ENCODE assay signal across 24 mouse cellular contexts in genomic region chr5:36870916-36871315, GRCm38 (mm10). TPM values are rescaled to one million over a fixed set of nuclear protein-coding genes. Genes with fewer than 3 reads are reported as not detected.
DNase-seq lines count a peak whose midpoint lies in the region; ATAC-seq and TF ChIP-seq lines count a peak whose summit lies in the region.
"Had no signal": no experiment of that assay in that cellular context is flagged by ENCODE, and none has a peak within 500 bp of the region (broad histone marks: within the 10 kb centered on the region; RNA-seq: fewer than 3 reads in every experiment).

No protein-coding gene starts in this region.

- H3K4me1 ChIP-seq in hindbrain, postnatal 0 days (ENCODE audit: insufficient read depth, low read length) = 0 out of 2 replicates have a peak, but pooled peaks cover 2% of the 10 kb centered on the region
- peaks cover 23% of the 10 kb centered on the region for H3K4me1 ChIP-seq in hindbrain, embryonic 10.5 days (replicated peaks)
- H3K4me1 ChIP-seq in neural tube, embryonic 12.5 days = peaks cover 15% of the 10 kb centered on the region
- H3K4me1 ChIP-seq: liver, embryonic 13.5 days had no signal

- peaks cover 7% of the 10 kb centered on the region; the same call in 1 of the 2 replicates for H3K27me3 ChIP-seq in hindbrain, postnatal 0 days (ENCODE audit: insufficient read depth, low read length)
- peaks cover 99% of the 10 kb centered on the region for H3K27me3 ChIP-seq in hindbrain, embryonic 10.5 days (ENCODE audit: insufficient read depth, poor library complexity, severe bottlenecking)
- peaks cover 66% of the 10 kb centered on the region for H3K27me3 ChIP-seq in neural tube, embryonic 12.5 days (replicated peaks)

- H3K4me3 ChIP-seq in hindbrain, postnatal 0 days (ENCODE audit: low read length) = 0 out of 2 replicates have a peak overlapping the region, but pooled peaks have one; percentile 1
- no peak overlapping the region for H3K4me3 ChIP-seq in hindbrain, embryonic 10.5 days
- H3K4me3 ChIP-seq in neural tube, embryonic 12.5 days = no peak overlapping the region
- H3K4me3 ChIP-seq: embryonic facial prominence, embryonic 15.5 days; liver, embryonic 13.5 days had no signal

- no peaks in the 10 kb centered on the region for H3K36me3 ChIP-seq in hindbrain, postnatal 0 days (ENCODE audit: insufficient read depth, low read length)
- H3K36me3 ChIP-seq in hindbrain, embryonic 10.5 days = no peaks in the 10 kb centered on the region
- H3K36me3 ChIP-seq in neural tube, embryonic 12.5 days = no peaks in the 10 kb centered on the region
- H3K36me3 ChIP-seq: embryonic facial prominence, embryonic 15.5 days; forebrain, embryonic 15.5 days; heart, embryonic 10.5 days; liver, embryonic 13.5 days had no signal

- no peak overlapping the region for H3K27ac ChIP-seq in hindbrain, postnatal 0 days
- H3K27ac ChIP-seq in hindbrain, embryonic 10.5 days = no peak overlapping the region
- no peak overlapping the region for H3K27ac ChIP-seq in neural tube, embryonic 12.5 days
- H3K27ac ChIP-seq: embryonic facial prominence, embryonic 15.5 days; heart, embryonic 10.5 days; liver, embryonic 13.5 days had no signal

- H3K9ac ChIP-seq in hindbrain, postnatal 0 days (replicated peaks; ENCODE audit: low read length) = no peak overlapping the region; the same call in 1 of the 2 replicates
- no peak overlapping the region for H3K9ac ChIP-seq in neural tube, embryonic 12.5 days
- H3K9ac ChIP-seq: embryonic facial prominence, embryonic 15.5 days; liver, embryonic 13.5 days had no signal

- H3K4me2 ChIP-seq in hindbrain, postnatal 0 days (ENCODE audit: low read depth, low read length) = peak overlapping the region; percentile 64
- peak overlapping the region; percentile 69; the same call in 1 of the 2 replicates for H3K4me2 ChIP-seq in neural tube, embryonic 12.5 days (replicated peaks)
- H3K4me2 ChIP-seq: embryonic facial prominence, embryonic 15.5 days; liver, embryonic 13.5 days had no signal

- no peak for ATAC-seq in hindbrain, postnatal 0 days
- no peak for ATAC-seq in neural tube, embryonic 12.5 days (ENCODE audit: low FRiP score, low read depth)
- ATAC-seq: forebrain, embryonic 15.5 days; intestine, embryonic 16.5 days had no signal

- H3K9me3 ChIP-seq in hindbrain, postnatal 0 days (ENCODE audit: low read length) = no peaks in the 10 kb centered on the region
- H3K9me3 ChIP-seq in hindbrain, embryonic 10.5 days = peaks cover 6% of the 10 kb centered on the region; the same call in 1 of the 2 replicates
- no peaks in the 10 kb centered on the region for H3K9me3 ChIP-seq in neural tube, embryonic 12.5 days
- H3K9me3 ChIP-seq: embryonic facial prominence, embryonic 15.5 days; forebrain, embryonic 15.5 days; liver, embryonic 13.5 days had no signal

- peak; percentile 29 to 43 for DNase-seq in cerebellum, postnatal 10 days
- no peak for DNase-seq in cerebellum, adult 11 months
- DNase-seq in hindbrain, postnatal 0 days (ENCODE audit: low spot score) = no peak
- DNase-seq in hindbrain, embryonic 10.5 days (ENCODE audit: low spot score) = no peak
- no peak for DNase-seq in neural tube, embryonic 10.5 days (ENCODE audit: extremely low spot score, low spot score)
- no peak for DNase-seq in adrenal gland, adult 8-10 months
- DNase-seq: adrenal gland, postnatal 36 days; gastrocnemius, postnatal 10 days; kidney, adult 9 months; kidney, postnatal 14 days; layer of hippocampus, postnatal 36 days; liver, embryonic 13.5 days; lung, adult 2 months; lung, postnatal 14 days; thymus, postnatal 25 days had no signal

- WGBS in hindbrain, postnatal 0 days = 82% methylated on average over 6 of the region's 6 CpGs
- 83% methylated on average over 6 of the region's 6 CpGs for WGBS in hindbrain, embryonic 10.5 days
- 81% methylated on average over 6 of the region's 6 CpGs for WGBS in neural tube, embryonic 12.5 days

- TF ChIP-seq CTCF in hindbrain, postnatal 0 days (IDR thresholded peaks at IDR 0.05; ENCODE audit: low read depth) = no peak

RNA-seq across cellular contexts. Expression of gene Ppp2r2c, which starts 2.6 kb away (rescaled TPM):
- total RNA-seq in hindbrain, postnatal 0 days (2014; rRNA removed) = 255 and 263 TPM in 2 replicates
- 103 and 105 TPM in 2 replicates for polyA plus RNA-seq in hindbrain, postnatal 0 days (2015; fragmentation: Nextera tagmentation; extraction: Ambion mirVana)
- polyA plus RNA-seq in hindbrain, embryonic 10.5 days (2016; fragmentation: Nextera tagmentation; extraction: Ambion mirVana) = 1.1 and 1.6 TPM in 2 replicates
- polyA plus RNA-seq in neural tube, embryonic 12.5 days (2016; fragmentation: Nextera tagmentation; extraction: Ambion mirVana) = 27.1 and 27.8 TPM in 2 replicates
- 1 to 10 TPM; 5.3 to 9.0 (median 7.2) TPM for total RNA-seq in adrenal gland, adult 8-10 months (2022)
- total RNA-seq: granulocyte monocyte progenitor cell, adult 5-6 weeks; hematopoietic stem cell, adult 5-6 weeks; megakaryocyte, adult 5-6 weeks had no signal
- polyA plus RNA-seq: heart, postnatal 0 days had no signal

RNA-seq across cellular contexts. Expression of gene Man2b2, which starts 40.5 kb away (rescaled TPM):
- 30.0 and 30.2 TPM in 2 replicates for total RNA-seq in hindbrain, postnatal 0 days (2014; rRNA removed)
- polyA plus RNA-seq in hindbrain, postnatal 0 days (2015; fragmentation: Nextera tagmentation; extraction: Ambion mirVana) = 16.0 and 17.9 TPM in 2 replicates
- 16.6 and 17.7 TPM in 2 replicates for polyA plus RNA-seq in hindbrain, embryonic 10.5 days (2016; fragmentation: Nextera tagmentation; extraction: Ambion mirVana)
- 11.5 and 14.2 TPM in 2 replicates for polyA plus RNA-seq in neural tube, embryonic 12.5 days (2016; fragmentation: Nextera tagmentation; extraction: Ambion mirVana)
- 10 to 100 TPM; 63.8 to 93.3 (median 80.2) TPM for total RNA-seq in adrenal gland, adult 8-10 months (2022)

Comparison
In these comparisons a context has a peak if more than half of its experiments do, and no peak if none do; other contexts are left out.
1. DNase-seq: peak in cerebellum, postnatal 10 days (2 of 2); none in cerebellum, adult 11 months (single experiment), hindbrain, postnatal 0 days (single experiment), hindbrain, embryonic 10.5 days (single experiment), neural tube, embryonic 10.5 days (single experiment) and adrenal gland, adult 8-10 months (single experiment).
2. RNA of gene Ppp2r2c, which starts 2.6 kb away (polyA plus RNA-seq): 103 to 105 TPM in hindbrain, postnatal 0 days and 27.1 to 27.8 TPM in neural tube, embryonic 12.5 days; 1.1 to 1.6 TPM in hindbrain, embryonic 10.5 days; every median in the first group is over 10 times any median in the second.